Mouse (Mus musculus): ENCODE data around the gene Gm28038.
A peak's percentile ranks its signal among the peaks of the same experiment; 100 is the strongest.

Gene Gm28038

GRCm38 (mm10) chr2:30280743-30281142, at the start of gene Gm28038:
Gene Gm28038 (plus strand): TSS chr2:30281043.
- DNase-seq (ENCODE audit: low read depth, low spot score): no peak

- no peak for DNase-seq (ENCODE audit: low read depth, low spot score)
Observed at GRCm38 (mm10) chr2:30235593-30235992, 45.2 kb upstream of the Gm28038 start.

- no peak for DNase-seq (ENCODE audit: low read depth, low spot score)
Observed at GRCm38 (mm10) chr2:30236426-30237198, 44.2 kb upstream of the Gm28038 start.

- peak; percentile 99 for DNase-seq (ENCODE audit: low read depth, low spot score)
Observed at GRCm38 (mm10) chr2:30237199-30237880, 43.5 kb upstream of the Gm28038 start, which contains the start of gene Lrrc8a. Gene Lrrc8a (plus strand): TSS chr2:30237715.

- DNase-seq (ENCODE audit: low read depth, low spot score): peak; percentile 73
Observed at GRCm38 (mm10) chr2:30237881-30238280, 43.0 kb upstream of the Gm28038 start.

GRCm38 (mm10) chr2:30238906-30239465, 41.9 kb upstream of the Gm28038 start:
- DNase-seq (ENCODE audit: low read depth, low spot score): no peak

GRCm38 (mm10) chr2:30239777-30240176, 41.1 kb upstream of the Gm28038 start:
- DNase-seq (ENCODE audit: low read depth, low spot score): no peak

GRCm38 (mm10) chr2:30240267-30240666, 40.6 kb upstream of the Gm28038 start, which contains the start of gene Gm28035:
Gene Gm28035 (plus strand): TSS chr2:30240567.
- no peak for DNase-seq (ENCODE audit: low read depth, low spot score)

- peak; percentile 94 for DNase-seq (ENCODE audit: low read depth, low spot score)
Observed at GRCm38 (mm10) chr2:30242509-30242908, 38.3 kb upstream of the Gm28038 start.

- DNase-seq (ENCODE audit: low read depth, low spot score): no peak
Observed at GRCm38 (mm10) chr2:30243391-30243790, 37.5 kb upstream of the Gm28038 start.

- DNase-seq (ENCODE audit: low read depth, low spot score): no peak
Observed at GRCm38 (mm10) chr2:30244595-30245178, 36.2 kb upstream of the Gm28038 start.

GRCm38 (mm10) chr2:30247036-30247435, 33.8 kb upstream of the Gm28038 start:
- DNase-seq (ENCODE audit: low read depth, low spot score): no peak

GRCm38 (mm10) chr2:30247681-30248080, 33.2 kb upstream of the Gm28038 start:
- no peak for DNase-seq (ENCODE audit: low read depth, low spot score)

GRCm38 (mm10) chr2:30249182-30249581, 31.7 kb upstream of the Gm28038 start:
- no peak for DNase-seq (ENCODE audit: low read depth, low spot score)

- DNase-seq (ENCODE audit: low read depth, low spot score): no peak
Observed at GRCm38 (mm10) chr2:30250166-30251128, 30.4 kb upstream of the Gm28038 start.

- peak; percentile 85 for DNase-seq (ENCODE audit: low read depth, low spot score)
Observed at GRCm38 (mm10) chr2:30251417-30252104, 29.3 kb upstream of the Gm28038 start.

GRCm38 (mm10) chr2:30252521-30252920, 28.3 kb upstream of the Gm28038 start:
- DNase-seq (ENCODE audit: low read depth, low spot score): no peak

- DNase-seq (ENCODE audit: low read depth, low spot score): no peak
Observed at GRCm38 (mm10) chr2:30253809-30254208, 27.0 kb upstream of the Gm28038 start.

GRCm38 (mm10) chr2:30255631-30256395, 25.0 kb upstream of the Gm28038 start:
- DNase-seq (ENCODE audit: low read depth, low spot score): no peak
